Mouse (Mus musculus): ENCODE measurements around the gene Tbc1d21. TPM values are rescaled to one million over a fixed set of nuclear protein-coding genes. Genes with fewer than 3 reads are reported as not detected.

Tbc1d21 gene
- polyA plus RNA-seq, 1 experiment from 2014 or later, result not detected

- Histone ChIP-seq H3K27me3 (ENCODE audit: control insufficient read depth, insufficient read depth, low read length) (no peaks in the 10 kb centered on the region), H3K9ac (replicated peaks; ENCODE audit: low read length) (no peak overlapping the region), H3K4me2 (ENCODE audit: low read depth, low read length) (no peak overlapping the region), H3K36me3 (replicated peaks; ENCODE audit: control insufficient read depth, insufficient read depth, low read depth, low read length) (no peaks in the 10 kb centered on the region), H3K4me1 (ENCODE audit: control insufficient read depth, insufficient read depth, low read length) (no peaks in the 10 kb centered on the region), H3K4me3 (ENCODE audit: low read depth, low read length) (no peak overlapping the region), H3K27ac (replicated peaks; ENCODE audit: low read depth, low read length) (no peak overlapping the region), H3K9me3 (replicated peaks; ENCODE audit: control insufficient read depth, low read length) (no peaks in the 10 kb centered on the region)
- 66% methylated on average over 8 of the region's 8 CpGs for WGBS
- ATAC-seq (replicated peaks; ENCODE audit: insufficient number of reproducible peaks, low FRiP score, low TSS enrichment, low read depth), result no peak
- DNase-seq (ENCODE audit: low spot score), result no peak
Measured at GRCm38 (mm10) chr9:58336650-58337281, 33.5 kb downstream of the Tbc1d21 start.

DNA sequence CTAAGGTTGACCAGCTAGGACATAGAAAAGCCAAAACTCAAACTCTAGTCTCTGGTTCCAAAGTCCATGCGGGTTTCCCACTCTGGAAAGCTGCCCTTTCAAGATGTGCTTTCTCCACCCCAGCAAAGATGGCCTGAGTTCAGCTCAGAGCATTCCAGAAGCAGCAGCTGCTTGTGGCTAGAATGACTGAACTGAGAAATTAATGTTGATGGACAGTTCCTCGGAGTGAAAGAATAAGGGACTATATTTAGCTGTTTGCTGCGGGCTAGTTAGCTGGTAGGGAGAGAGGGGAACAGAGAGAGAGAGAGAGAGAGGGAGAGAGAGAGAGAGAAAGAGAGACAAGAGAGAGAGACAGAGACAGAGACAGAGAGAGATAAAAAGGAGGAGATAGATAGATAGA lies 39.0 kb downstream of the Tbc1d21 start:
- Histone ChIP-seq H3K27ac (replicated peaks; ENCODE audit: low read depth, low read length) (no peak overlapping the region), H3K9me3 (replicated peaks; ENCODE audit: control insufficient read depth, low read length) (no peaks in the 10 kb centered on the region), H3K27me3 (ENCODE audit: control insufficient read depth, insufficient read depth, low read length) (no peaks in the 10 kb centered on the region), H3K36me3 (replicated peaks; ENCODE audit: control insufficient read depth, insufficient read depth, low read depth, low read length) (no peaks in the 10 kb centered on the region), H3K4me2 (ENCODE audit: low read depth, low read length) (no peak overlapping the region), H3K4me3 (ENCODE audit: low read depth, low read length) (no peak overlapping the region), H3K4me1 (ENCODE audit: control insufficient read depth, insufficient read depth, low read length) (no peaks in the 10 kb centered on the region), H3K9ac (replicated peaks; ENCODE audit: low read length) (no peak overlapping the region)
- 70% methylated on average over 3 of the region's 3 CpGs for WGBS
- ATAC-seq (replicated peaks; ENCODE audit: insufficient number of reproducible peaks, low FRiP score, low TSS enrichment, low read depth), result no peak
- no peak for DNase-seq (ENCODE audit: low spot score)

DNA sequence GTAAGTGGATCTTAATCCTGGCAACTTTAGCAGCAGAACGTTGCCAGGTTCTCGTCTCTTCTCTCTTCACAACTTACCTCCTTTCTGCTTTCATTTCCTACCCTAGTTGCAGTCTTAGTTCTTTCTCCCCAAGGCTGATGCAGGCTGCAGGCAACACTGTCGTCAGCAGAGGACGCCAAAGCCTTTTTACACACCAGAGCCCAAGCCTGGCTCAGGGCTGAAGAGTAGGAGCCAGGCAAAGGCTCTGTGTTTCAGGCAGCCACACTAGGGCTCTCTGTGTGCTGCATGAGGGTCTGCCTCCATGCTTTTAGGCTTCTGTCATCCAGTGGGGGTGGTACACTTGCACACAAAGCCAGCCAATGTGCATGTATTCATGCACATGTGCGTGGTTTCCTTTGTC lies 40.0 kb downstream of the Tbc1d21 start:
- Histone ChIP-seq H3K4me1 (ENCODE audit: control insufficient read depth, insufficient read depth, low read length) (no peaks in the 10 kb centered on the region), H3K27me3 (ENCODE audit: control insufficient read depth, insufficient read depth, low read length) (no peaks in the 10 kb centered on the region), H3K36me3 (replicated peaks; ENCODE audit: control insufficient read depth, insufficient read depth, low read depth, low read length) (no peaks in the 10 kb centered on the region), H3K9ac (replicated peaks; ENCODE audit: low read length) (no peak overlapping the region), H3K9me3 (replicated peaks; ENCODE audit: control insufficient read depth, low read length) (no peaks in the 10 kb centered on the region), H3K27ac (replicated peaks; ENCODE audit: low read depth, low read length) (no peak overlapping the region), H3K4me3 (ENCODE audit: low read depth, low read length) (no peak overlapping the region), H3K4me2 (ENCODE audit: low read depth, low read length) (no peak overlapping the region)
- ATAC-seq (replicated peaks; ENCODE audit: insufficient number of reproducible peaks, low FRiP score, low TSS enrichment, low read depth) (no peak), DNase-seq (ENCODE audit: low spot score) (peak; percentile 68)
- 32% methylated on average over 5 of the region's 5 CpGs for WGBS

- ATAC-seq (replicated peaks; ENCODE audit: insufficient number of reproducible peaks, low FRiP score, low TSS enrichment, low read depth), result no peak
Measured at GRCm38 (mm10) chr9:58327382-58327781, 42.9 kb downstream of the Tbc1d21 start.

GRCm38 (mm10) chr9:58326477-58327180 lies 43.6 kb downstream of the Tbc1d21 start:
- H3K36me3 ChIP-seq (replicated peaks; ENCODE audit: control insufficient read depth, insufficient read depth, low read depth, low read length), result no peaks in the 10 kb centered on the region
- no peaks in the 10 kb centered on the region for H3K4me1 ChIP-seq (ENCODE audit: control insufficient read depth, insufficient read depth, low read length)
- 18% methylated on average over 4 of the region's 4 CpGs for WGBS
- no peaks in the 10 kb centered on the region for H3K9me3 ChIP-seq (replicated peaks; ENCODE audit: control insufficient read depth, low read length)
- H3K4me2 ChIP-seq (ENCODE audit: low read depth, low read length), result no peak overlapping the region
- H3K4me3 ChIP-seq (ENCODE audit: low read depth, low read length), result no peak overlapping the region
- DNase-seq (ENCODE audit: low spot score), result no peak
- H3K27me3 ChIP-seq (ENCODE audit: control insufficient read depth, insufficient read depth, low read length), result no peaks in the 10 kb centered on the region
- no peak overlapping the region for H3K9ac ChIP-seq (replicated peaks; ENCODE audit: low read length)
- no peak overlapping the region for H3K27ac ChIP-seq (replicated peaks; ENCODE audit: low read depth, low read length)
- ATAC-seq (replicated peaks; ENCODE audit: insufficient number of reproducible peaks, low FRiP score, low TSS enrichment, low read depth), result no peak

More at GRCm38 (mm10) chr9:58327382-58327781, 42.9 kb downstream of the Tbc1d21 start:
- Histone ChIP-seq H3K4me2 (ENCODE audit: low read depth, low read length) (no peak overlapping the region), H3K4me3 (ENCODE audit: low read depth, low read length) (no peak overlapping the region), H3K27ac (replicated peaks; ENCODE audit: low read depth, low read length) (no peak overlapping the region), H3K4me1 (ENCODE audit: control insufficient read depth, insufficient read depth, low read length) (no peaks in the 10 kb centered on the region), H3K9ac (replicated peaks; ENCODE audit: low read length) (no peak overlapping the region), H3K27me3 (ENCODE audit: control insufficient read depth, insufficient read depth, low read length) (no peaks in the 10 kb centered on the region), H3K36me3 (replicated peaks; ENCODE audit: control insufficient read depth, insufficient read depth, low read depth, low read length) (no peaks in the 10 kb centered on the region), H3K9me3 (replicated peaks; ENCODE audit: control insufficient read depth, low read length) (no peaks in the 10 kb centered on the region)
- no peak for DNase-seq (ENCODE audit: low spot score)
- WGBS, result 52% methylated on average over 1 of the region's 1 CpGs

- Histone ChIP-seq H3K4me3 (ENCODE audit: low read depth, low read length) (no peak overlapping the region), H3K9me3 (replicated peaks; ENCODE audit: control insufficient read depth, low read length) (no peaks in the 10 kb centered on the region), H3K4me1 (ENCODE audit: control insufficient read depth, insufficient read depth, low read length) (no peaks in the 10 kb centered on the region), H3K4me2 (ENCODE audit: low read depth, low read length) (no peak overlapping the region), H3K27me3 (ENCODE audit: control insufficient read depth, insufficient read depth, low read length) (no peaks in the 10 kb centered on the region), H3K27ac (replicated peaks; ENCODE audit: low read depth, low read length) (no peak overlapping the region), H3K36me3 (replicated peaks; ENCODE audit: control insufficient read depth, insufficient read depth, low read depth, low read length) (no peaks in the 10 kb centered on the region), H3K9ac (replicated peaks; ENCODE audit: low read length) (no peak overlapping the region)
- no peak for ATAC-seq (replicated peaks; ENCODE audit: insufficient number of reproducible peaks, low FRiP score, low TSS enrichment, low read depth)
- no peak for DNase-seq (ENCODE audit: low spot score)
- 96% methylated on average over 3 of the region's 3 CpGs for WGBS
Measured at GRCm38 (mm10) chr9:58321681-58322080, 48.6 kb downstream of the Tbc1d21 start.

DNA sequence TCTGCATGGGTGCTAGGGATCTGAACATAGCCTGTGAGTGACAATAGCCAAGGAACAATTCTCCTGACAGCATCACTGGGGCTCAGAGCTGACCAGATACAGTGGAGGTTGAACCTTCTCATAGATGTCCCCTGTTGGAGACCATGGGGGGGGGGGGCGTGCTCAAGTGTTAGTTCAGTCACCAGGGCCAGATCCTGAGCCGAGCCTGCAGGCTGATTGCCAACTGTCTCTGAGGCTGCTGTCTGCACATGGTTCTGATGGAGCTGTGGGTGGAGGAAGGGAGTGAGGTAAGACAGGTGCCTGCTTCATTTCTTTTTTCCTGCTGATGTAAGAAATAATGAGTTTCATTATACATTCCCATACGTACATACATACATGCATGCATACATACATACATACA lies 51.9 kb downstream of the Tbc1d21 start:
- Histone ChIP-seq H3K9ac (replicated peaks; ENCODE audit: low read length) (no peak overlapping the region), H3K4me3 (ENCODE audit: low read depth, low read length) (no peak overlapping the region), H3K27me3 (ENCODE audit: control insufficient read depth, insufficient read depth, low read length) (no peaks in the 10 kb centered on the region), H3K4me2 (ENCODE audit: low read depth, low read length) (no peak overlapping the region), H3K36me3 (replicated peaks; ENCODE audit: control insufficient read depth, insufficient read depth, low read depth, low read length) (no peaks in the 10 kb centered on the region), H3K4me1 (ENCODE audit: control insufficient read depth, insufficient read depth, low read length) (peaks cover 8% of the 10 kb centered on the region), H3K27ac (replicated peaks; ENCODE audit: low read depth, low read length) (no peak overlapping the region), H3K9me3 (replicated peaks; ENCODE audit: control insufficient read depth, low read length) (no peaks in the 10 kb centered on the region)
- no peak for ATAC-seq (replicated peaks; ENCODE audit: insufficient number of reproducible peaks, low FRiP score, low TSS enrichment, low read depth)
- 84% methylated on average over 3 of the region's 3 CpGs for WGBS
- DNase-seq (ENCODE audit: low spot score), result no peak

DNA sequence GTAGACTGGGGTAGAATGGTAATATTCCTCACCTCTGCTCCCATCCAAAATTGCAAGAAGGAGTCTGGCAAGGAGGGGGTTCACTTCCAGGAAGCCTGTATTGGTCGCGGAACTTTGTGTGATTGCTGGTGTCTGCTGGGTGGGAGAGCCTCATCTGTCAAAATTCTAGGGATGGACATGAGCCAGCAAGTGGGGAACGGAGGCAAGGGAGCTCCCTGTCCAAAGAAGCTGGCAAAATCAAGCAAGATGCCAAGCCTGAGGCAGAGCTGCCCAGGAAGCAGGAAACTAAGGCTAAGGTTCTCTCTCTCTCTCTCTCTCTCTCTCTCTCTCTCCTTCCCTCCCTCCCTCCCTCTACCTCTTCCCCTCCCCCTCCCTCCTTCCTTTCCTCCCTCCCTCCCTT lies 52.9 kb downstream of the Tbc1d21 start:
- no peaks in the 10 kb centered on the region for H3K36me3 ChIP-seq (replicated peaks; ENCODE audit: control insufficient read depth, insufficient read depth, low read depth, low read length)
- no peaks in the 10 kb centered on the region for H3K9me3 ChIP-seq (replicated peaks; ENCODE audit: control insufficient read depth, low read length)
- no peaks in the 10 kb centered on the region for H3K27me3 ChIP-seq (ENCODE audit: control insufficient read depth, insufficient read depth, low read length)
- ATAC-seq (replicated peaks; ENCODE audit: insufficient number of reproducible peaks, low FRiP score, low TSS enrichment, low read depth) (no peak), DNase-seq (ENCODE audit: low spot score) (no peak)
- no peak overlapping the region for H3K4me2 ChIP-seq (ENCODE audit: low read depth, low read length)
- peaks cover 8% of the 10 kb centered on the region for H3K4me1 ChIP-seq (ENCODE audit: control insufficient read depth, insufficient read depth, low read length)
- WGBS, result 78% methylated on average over 3 of the region's 3 CpGs
- no peak overlapping the region for H3K4me3 ChIP-seq (ENCODE audit: low read depth, low read length)
- no peak overlapping the region for H3K9ac ChIP-seq (replicated peaks; ENCODE audit: low read length)
- H3K27ac ChIP-seq (replicated peaks; ENCODE audit: low read depth, low read length), result no peak overlapping the region

Measured in embryonic facial prominence, embryonic 11.5 days (tissue).